Mouse (Mus musculus): ENCODE measurements at regions not wholly inside any gene's neighbourhood (a gene's known extent, or its start where the extent isn't known, plus 50 kb on each side); places are given as distances from the start of the nearest gene placed in this dataset.
A peak's percentile ranks its signal among the peaks of the same experiment; 100 is the strongest.

GRCm38 (mm10) chr6:95372938-95373337 lies 51.0 kb downstream of the Gm10234 start:
- no peak for DNase-seq (ENCODE audit: low spot score in 2 of 2)
- intact Hi-C loops (cut with DNase I), result no loop called here

GRCm38 (mm10) chr6:95374266-95374665 lies 52.4 kb downstream of the Gm10234 start:
- peak in 1 of 2 experiments; percentile 38 for DNase-seq (ENCODE audit: low spot score in 2 of 2)
- intact Hi-C loops (cut with DNase I), result no loop called here

- intact Hi-C loops (cut with DNase I), result no loop called here
- DNase-seq (ENCODE audit: low spot score in 2 of 2), result no peak
These were observed 55.8 kb downstream of the Gm10234 start for GRCm38 (mm10) chr6:95377590-95378245.

- DNase-seq (ENCODE audit: low spot score in 2 of 2), result no peak
These were observed 56.4 kb downstream of the Gm10234 start for GRCm38 (mm10) chr6:95378349-95378748.

More at GRCm38 (mm10) chr6:95378349-95378748, 56.4 kb downstream of the Gm10234 start:
- intact Hi-C loops (cut with DNase I), result no loop called here

All from left cerebral cortex, postnatal 36 days (tissue).